Mouse (Mus musculus): ENCODE data around the gene Tmigd3. TPM values are rescaled to one million over a fixed set of nuclear protein-coding genes. Genes with fewer than 3 reads are reported as not detected.

The Tmigd3 gene
- total and polyA plus RNA-seq, 2 experiments from 2014 or later, result not detected

GRCm38 (mm10) chr3:105873451-105874445 is 3.0 kb downstream of the Tmigd3 start:
- H3K4me3 ChIP-seq (ENCODE audit: low read depth, low read length), result no peak overlapping the region
- no peak for ATAC-seq
- no peak overlapping the region for H3K4me2 ChIP-seq (ENCODE audit: low read depth)
- WGBS, result 89% methylated on average over 6 of the region's 6 CpGs
- H3K27ac ChIP-seq (ENCODE audit: low read depth, low read length), result no peak overlapping the region
- peaks cover 4% of the 10 kb centered on the region; the same call in 1 of the 2 replicates for H3K4me1 ChIP-seq (ENCODE audit: insufficient read depth)
- H3K36me3 ChIP-seq (ENCODE audit: insufficient read depth), result no peaks in the 10 kb centered on the region
- no peak for TF ChIP-seq CTCF (IDR thresholded peaks at IDR 0.05; ENCODE audit: low read depth)
- no peak for DNase-seq
- H3K9ac ChIP-seq, result no peak overlapping the region
- no peaks in the 10 kb centered on the region for H3K27me3 ChIP-seq (ENCODE audit: insufficient read depth, low read length)
- no peaks in the 10 kb centered on the region for H3K9me3 ChIP-seq (ENCODE audit: low read length)

- DNase-seq (no peak), ATAC-seq (no peak)
- no peak overlapping the region for H3K4me3 ChIP-seq (ENCODE audit: low read depth, low read length)
- no peak overlapping the region for H3K4me2 ChIP-seq (ENCODE audit: low read depth)
- no peak for TF ChIP-seq CTCF (IDR thresholded peaks at IDR 0.05; ENCODE audit: low read depth)
- H3K4me1 ChIP-seq (ENCODE audit: insufficient read depth), result peaks cover 4% of the 10 kb centered on the region; the same call in 1 of the 2 replicates
- H3K9me3 ChIP-seq (ENCODE audit: low read length), result no peaks in the 10 kb centered on the region
- no peaks in the 10 kb centered on the region for H3K27me3 ChIP-seq (ENCODE audit: insufficient read depth, low read length)
- 83% methylated on average over 5 of the region's 5 CpGs for WGBS
- H3K36me3 ChIP-seq (ENCODE audit: insufficient read depth), result no peaks in the 10 kb centered on the region
- H3K27ac ChIP-seq (ENCODE audit: low read depth, low read length), result no peak overlapping the region
- no peak overlapping the region for H3K9ac ChIP-seq
Measured at GRCm38 (mm10) chr3:105876022-105876421, 5.3 kb downstream of the Tmigd3 start.

GRCm38 (mm10) chr3:105877252-105877803 is 6.6 kb downstream of the Tmigd3 start:
- Histone ChIP-seq H3K4me1 (ENCODE audit: insufficient read depth) (peaks cover 2% of the 10 kb centered on the region; the same call in 1 of the 2 replicates), H3K4me2 (ENCODE audit: low read depth) (no peak overlapping the region), H3K36me3 (ENCODE audit: insufficient read depth) (no peaks in the 10 kb centered on the region), H3K9ac (no peak overlapping the region), H3K27ac (ENCODE audit: low read depth, low read length) (no peak overlapping the region), H3K4me3 (ENCODE audit: low read depth, low read length) (no peak overlapping the region), H3K27me3 (ENCODE audit: insufficient read depth, low read length) (no peaks in the 10 kb centered on the region), H3K9me3 (ENCODE audit: low read length) (no peaks in the 10 kb centered on the region)
- no peak for ATAC-seq
- DNase-seq, result no peak
- no peak for TF ChIP-seq CTCF (IDR thresholded peaks at IDR 0.05; ENCODE audit: low read depth)
- 90% methylated on average over 6 of the region's 6 CpGs for WGBS

GRCm38 (mm10) chr3:105877919-105878318 is 7.2 kb downstream of the Tmigd3 start:
- H3K27ac ChIP-seq (ENCODE audit: low read depth, low read length), result no peak overlapping the region

GRCm38 (mm10) chr3:105878751-105879150 is 8.0 kb downstream of the Tmigd3 start:
- ATAC-seq, result no peak
- no peak for TF ChIP-seq CTCF (IDR thresholded peaks at IDR 0.05; ENCODE audit: low read depth)
- no peak for DNase-seq
- Histone ChIP-seq H3K9me3 (ENCODE audit: low read length) (no peaks in the 10 kb centered on the region), H3K36me3 (ENCODE audit: insufficient read depth) (no peaks in the 10 kb centered on the region), H3K4me2 (ENCODE audit: low read depth) (no peak overlapping the region), H3K4me1 (ENCODE audit: insufficient read depth) (no peaks in the 10 kb centered on the region), H3K9ac (no peak overlapping the region), H3K27me3 (ENCODE audit: insufficient read depth, low read length) (no peaks in the 10 kb centered on the region), H3K27ac (ENCODE audit: low read depth, low read length) (no peak overlapping the region), H3K4me3 (ENCODE audit: low read depth, low read length) (no peak overlapping the region)
- 90% methylated on average over 8 of the region's 8 CpGs for WGBS

More at GRCm38 (mm10) chr3:105877919-105878318, 7.2 kb downstream of the Tmigd3 start:
- TF ChIP-seq CTCF (IDR thresholded peaks at IDR 0.05; ENCODE audit: low read depth), result no peak
- WGBS, result 84% methylated on average over 2 of the region's 2 CpGs
- H3K36me3 ChIP-seq (ENCODE audit: insufficient read depth), result no peaks in the 10 kb centered on the region
- ATAC-seq (no peak), DNase-seq (no peak)
- no peak overlapping the region for H3K9ac ChIP-seq
- H3K4me1 ChIP-seq (ENCODE audit: insufficient read depth), result no peaks in the 10 kb centered on the region
- H3K9me3 ChIP-seq (ENCODE audit: low read length), result no peaks in the 10 kb centered on the region
- no peaks in the 10 kb centered on the region for H3K27me3 ChIP-seq (ENCODE audit: insufficient read depth, low read length)
- no peak overlapping the region for H3K4me3 ChIP-seq (ENCODE audit: low read depth, low read length)
- no peak overlapping the region for H3K4me2 ChIP-seq (ENCODE audit: low read depth)

GRCm38 (mm10) chr3:105880419-105880818 is 9.7 kb downstream of the Tmigd3 start:
- ATAC-seq, result no peak
- Histone ChIP-seq H3K4me3 (ENCODE audit: low read depth, low read length) (no peak overlapping the region), H3K4me2 (ENCODE audit: low read depth) (no peak overlapping the region), H3K36me3 (ENCODE audit: insufficient read depth) (no peaks in the 10 kb centered on the region), H3K9me3 (ENCODE audit: low read length) (no peaks in the 10 kb centered on the region), H3K27ac (ENCODE audit: low read depth, low read length) (no peak overlapping the region), H3K4me1 (ENCODE audit: insufficient read depth) (no peaks in the 10 kb centered on the region), H3K9ac (no peak overlapping the region), H3K27me3 (ENCODE audit: insufficient read depth, low read length) (no peaks in the 10 kb centered on the region)
- no peak for TF ChIP-seq CTCF (IDR thresholded peaks at IDR 0.05; ENCODE audit: low read depth)
- 66% methylated on average over 3 of the region's 3 CpGs for WGBS
- no peak for DNase-seq

GRCm38 (mm10) chr3:105882105-105882504 is 11.4 kb downstream of the Tmigd3 start:
- 89% methylated on average over 7 of the region's 7 CpGs for WGBS

More at GRCm38 (mm10) chr3:105882105-105882504, 11.4 kb downstream of the Tmigd3 start:
- H3K4me3 ChIP-seq (ENCODE audit: low read depth, low read length), result no peak overlapping the region
- H3K27me3 ChIP-seq (ENCODE audit: insufficient read depth, low read length), result no peaks in the 10 kb centered on the region
- no peaks in the 10 kb centered on the region for H3K36me3 ChIP-seq (ENCODE audit: insufficient read depth)
- no peak for ATAC-seq
- no peak overlapping the region for H3K27ac ChIP-seq (ENCODE audit: low read depth, low read length)
- DNase-seq, result no peak
- H3K9me3 ChIP-seq (ENCODE audit: low read length), result no peaks in the 10 kb centered on the region
- no peaks in the 10 kb centered on the region for H3K4me1 ChIP-seq (ENCODE audit: insufficient read depth)
- no peak overlapping the region for H3K4me2 ChIP-seq (ENCODE audit: low read depth)
- no peak for TF ChIP-seq CTCF (IDR thresholded peaks at IDR 0.05; ENCODE audit: low read depth)
- no peak overlapping the region for H3K9ac ChIP-seq
